Mouse (Mus musculus): ENCODE data around the gene Dcst1. TPM values are rescaled to one million over a fixed set of nuclear protein-coding genes. Genes with fewer than 3 reads are reported as not detected.

The Dcst1 gene
- polyA plus RNA-seq, 1 experiment from 2014 or later, result 1.1 TPM

GRCm38 (mm10) chr3:89384331-89385076 lies 19.5 kb upstream of the Dcst1 start:
- no peak overlapping the region for H3K4me3 ChIP-seq (ENCODE audit: low read length)
- H3K9me3 ChIP-seq (ENCODE audit: control insufficient read depth, low read length), result no peaks in the 10 kb centered on the region
- no peaks in the 10 kb centered on the region for H3K36me3 ChIP-seq (ENCODE audit: control insufficient read depth, insufficient read depth, low read length)
- H3K4me1 ChIP-seq (ENCODE audit: control insufficient read depth, insufficient read depth, low read depth, low read length), result peaks cover 3% of the 10 kb centered on the region; the same call in 1 of the 2 replicates
- 74% methylated on average over 11 of the region's 12 CpGs for WGBS
- H3K27me3 ChIP-seq (replicated peaks; ENCODE audit: control insufficient read depth, insufficient read depth, low read length), result no peaks in the 10 kb centered on the region
- H3K27ac ChIP-seq (ENCODE audit: low read depth, low read length), result no peak overlapping the region
- ATAC-seq, result no peak
- H3K9ac ChIP-seq (ENCODE audit: low read depth, low read length), result no peak overlapping the region; the same call in 1 of the 2 replicates
- H3K4me2 ChIP-seq (ENCODE audit: low read length), result no peak overlapping the region

DNA sequence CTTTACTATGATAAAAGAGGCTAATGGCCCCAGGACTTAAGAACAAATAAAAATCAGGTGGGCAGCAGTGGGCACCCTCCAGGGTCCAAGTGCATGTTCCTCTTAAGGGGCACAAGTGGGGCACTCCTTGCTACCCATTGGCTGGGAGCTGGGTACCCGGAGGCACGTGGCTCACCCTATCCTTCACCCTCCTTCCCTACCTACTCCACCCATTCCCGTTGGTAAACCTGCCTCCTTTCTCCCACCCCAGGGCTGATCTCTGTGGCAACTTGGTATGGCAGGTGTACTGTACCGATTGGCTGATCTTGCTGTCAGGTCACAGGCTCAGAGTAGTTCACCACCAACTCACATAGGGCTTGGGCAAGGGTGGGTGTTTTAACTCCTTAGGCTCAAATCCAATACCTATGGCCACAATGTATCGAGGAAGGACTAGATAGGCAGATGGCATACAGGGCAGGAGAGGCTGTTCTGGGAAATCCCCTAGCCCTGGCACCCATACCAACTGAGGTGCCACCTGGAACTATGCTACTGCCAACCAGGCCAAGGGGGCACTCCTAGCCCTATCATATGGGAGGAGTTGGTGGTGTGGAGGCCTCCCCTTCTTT lies 18.7 kb upstream of the Dcst1 start:
- Histone ChIP-seq H3K9me3 (ENCODE audit: control insufficient read depth, low read length) (no peaks in the 10 kb centered on the region), H3K36me3 (ENCODE audit: control insufficient read depth, insufficient read depth, low read length) (no peaks in the 10 kb centered on the region), H3K4me3 (ENCODE audit: low read length) (no peak overlapping the region), H3K9ac (ENCODE audit: low read depth, low read length) (no peak overlapping the region), H3K27ac (ENCODE audit: low read depth, low read length) (no peak overlapping the region), H3K27me3 (replicated peaks; ENCODE audit: control insufficient read depth, insufficient read depth, low read length) (no peaks in the 10 kb centered on the region), H3K4me1 (ENCODE audit: control insufficient read depth, insufficient read depth, low read depth, low read length) (peaks cover 4% of the 10 kb centered on the region), H3K4me2 (ENCODE audit: low read length) (no peak overlapping the region)
- ATAC-seq, result no peak
- WGBS, result 76% methylated on average over 5 of the region's 5 CpGs

- H3K36me3 ChIP-seq (ENCODE audit: control insufficient read depth, insufficient read depth, low read length), result no peaks in the 10 kb centered on the region
- no peak overlapping the region for H3K4me2 ChIP-seq (ENCODE audit: low read length)
- H3K9me3 ChIP-seq (ENCODE audit: control insufficient read depth, low read length), result no peaks in the 10 kb centered on the region
- no peak overlapping the region for H3K27ac ChIP-seq (ENCODE audit: low read depth, low read length)
- no peak overlapping the region for H3K4me3 ChIP-seq (ENCODE audit: low read length)
- 80% methylated on average over 5 of the region's 5 CpGs for WGBS
- H3K4me1 ChIP-seq (ENCODE audit: control insufficient read depth, insufficient read depth, low read depth, low read length), result peaks cover 12% of the 10 kb centered on the region
- H3K9ac ChIP-seq (ENCODE audit: low read depth, low read length), result no peak overlapping the region
- H3K27me3 ChIP-seq (replicated peaks; ENCODE audit: control insufficient read depth, insufficient read depth, low read length), result no peaks in the 10 kb centered on the region
- no peak for ATAC-seq
Observed at GRCm38 (mm10) chr3:89382950-89383349, 17.9 kb upstream of the Dcst1 start.

DNA sequence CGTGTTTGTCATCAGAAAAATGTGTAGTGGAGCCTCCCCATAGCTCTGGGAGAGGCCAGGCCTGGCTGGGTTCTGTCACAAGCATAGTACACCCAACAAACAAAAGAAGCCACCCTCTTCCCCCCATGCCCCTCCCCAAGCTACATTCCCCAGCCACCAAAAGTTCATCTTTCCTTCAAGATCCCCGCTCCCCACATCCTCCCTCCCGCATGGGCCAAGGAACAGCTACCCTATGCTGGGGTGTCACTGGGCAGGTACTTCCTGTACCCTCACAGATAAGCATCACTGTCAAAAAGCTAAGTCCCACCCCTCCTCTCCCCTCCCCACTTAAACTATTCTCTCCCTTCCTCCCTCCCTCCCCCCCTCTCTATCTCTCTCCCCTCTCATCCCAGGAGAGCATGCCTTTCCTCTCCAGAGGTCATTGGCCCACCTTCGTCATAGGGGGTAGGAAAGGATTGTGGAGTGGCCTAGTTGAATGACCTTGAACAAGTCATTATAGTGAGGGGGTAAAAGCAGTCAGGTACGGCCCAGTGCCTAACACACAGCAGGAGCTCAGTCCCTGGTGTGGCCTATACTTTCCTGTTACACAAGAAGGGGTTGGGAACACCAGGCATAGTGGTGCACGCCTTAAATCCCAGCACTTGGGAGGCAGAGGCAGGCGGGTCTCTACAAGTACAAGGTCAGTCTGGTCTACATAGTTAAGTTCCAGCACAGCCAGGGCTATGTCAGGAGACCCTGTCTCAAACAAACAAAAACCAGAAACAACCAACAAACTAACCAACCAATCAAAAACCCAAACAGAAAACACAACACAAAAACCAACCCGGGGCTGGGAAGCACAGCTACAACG lies 17.2 kb upstream of the Dcst1 start:
- Histone ChIP-seq H3K36me3 (ENCODE audit: control insufficient read depth, insufficient read depth, low read length) (no peaks in the 10 kb centered on the region), H3K9ac (ENCODE audit: low read depth, low read length) (no peak overlapping the region), H3K9me3 (ENCODE audit: control insufficient read depth, low read length) (no peaks in the 10 kb centered on the region), H3K27me3 (replicated peaks; ENCODE audit: control insufficient read depth, insufficient read depth, low read length) (no peaks in the 10 kb centered on the region), H3K4me2 (ENCODE audit: low read length) (no peak overlapping the region), H3K27ac (ENCODE audit: low read depth, low read length) (no peak overlapping the region), H3K4me3 (ENCODE audit: low read length) (no peak overlapping the region), H3K4me1 (ENCODE audit: control insufficient read depth, insufficient read depth, low read depth, low read length) (peaks cover 10% of the 10 kb centered on the region)
- no peak for ATAC-seq
- WGBS, result 91% methylated on average over 9 of the region's 9 CpGs

DNA sequence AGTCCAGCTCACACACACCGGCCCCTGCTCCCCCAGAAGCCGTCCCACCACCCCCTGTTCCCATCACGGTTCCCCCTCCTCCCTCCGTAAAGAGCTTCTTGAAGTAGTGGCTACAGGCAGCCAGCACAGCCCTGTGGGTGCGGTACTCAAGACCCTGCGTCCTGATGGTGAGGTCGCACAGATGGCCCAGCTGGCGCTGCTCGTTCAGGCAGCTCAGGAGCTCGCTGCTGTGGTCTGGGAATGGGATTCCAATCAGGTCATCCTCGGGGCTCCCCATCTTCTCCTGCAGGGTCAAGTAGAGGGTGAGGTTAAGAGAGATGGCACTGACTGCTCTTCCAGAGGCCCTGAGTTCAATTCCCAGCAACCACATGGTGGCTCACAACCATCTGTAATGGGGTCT lies 16.2 kb upstream of the Dcst1 start:
- Histone ChIP-seq H3K9ac (ENCODE audit: low read depth, low read length) (no peak overlapping the region), H3K27me3 (replicated peaks; ENCODE audit: control insufficient read depth, insufficient read depth, low read length) (no peaks in the 10 kb centered on the region), H3K36me3 (ENCODE audit: control insufficient read depth, insufficient read depth, low read length) (no peaks in the 10 kb centered on the region), H3K4me1 (ENCODE audit: control insufficient read depth, insufficient read depth, low read depth, low read length) (peaks cover 10% of the 10 kb centered on the region), H3K27ac (ENCODE audit: low read depth, low read length) (no peak overlapping the region), H3K4me2 (ENCODE audit: low read length) (no peak overlapping the region), H3K9me3 (ENCODE audit: control insufficient read depth, low read length) (no peaks in the 10 kb centered on the region), H3K4me3 (ENCODE audit: low read length) (no peak overlapping the region)
- 74% methylated on average over 10 of the region's 11 CpGs for WGBS
- no peak for ATAC-seq

- no peak overlapping the region for H3K27ac ChIP-seq (ENCODE audit: low read depth, low read length)
- no peaks in the 10 kb centered on the region for H3K36me3 ChIP-seq (ENCODE audit: control insufficient read depth, insufficient read depth, low read length)
- H3K9ac ChIP-seq (ENCODE audit: low read depth, low read length), result no peak overlapping the region
- H3K4me3 ChIP-seq (ENCODE audit: low read length), result no peak overlapping the region
- peaks cover 10% of the 10 kb centered on the region for H3K4me1 ChIP-seq (ENCODE audit: control insufficient read depth, insufficient read depth, low read depth, low read length)
- no peak overlapping the region for H3K4me2 ChIP-seq (ENCODE audit: low read length)
- H3K27me3 ChIP-seq (replicated peaks; ENCODE audit: control insufficient read depth, insufficient read depth, low read length), result no peaks in the 10 kb centered on the region
- H3K9me3 ChIP-seq (ENCODE audit: control insufficient read depth, low read length), result no peaks in the 10 kb centered on the region
- no peak for ATAC-seq
- WGBS, result 96% methylated on average over 18 of the region's 18 CpGs
Observed at GRCm38 (mm10) chr3:89380711-89381110, 15.7 kb upstream of the Dcst1 start.

- 93% methylated on average over 14 of the region's 14 CpGs for WGBS
Observed at GRCm38 (mm10) chr3:89380291-89380690, 15.2 kb upstream of the Dcst1 start.

GRCm38 (mm10) chr3:89379388-89380131 lies 14.5 kb upstream of the Dcst1 start:
- H3K9me3 ChIP-seq (ENCODE audit: control insufficient read depth, low read length), result no peaks in the 10 kb centered on the region
- H3K4me2 ChIP-seq (ENCODE audit: low read length), result no peak overlapping the region
- H3K9ac ChIP-seq (ENCODE audit: low read depth, low read length), result no peak overlapping the region
- no peak overlapping the region for H3K4me3 ChIP-seq (ENCODE audit: low read length)
- 85% methylated on average over 31 of the region's 31 CpGs for WGBS
- ATAC-seq, result no peak
- H3K36me3 ChIP-seq (ENCODE audit: control insufficient read depth, insufficient read depth, low read length), result no peaks in the 10 kb centered on the region
- peaks cover 10% of the 10 kb centered on the region for H3K4me1 ChIP-seq (ENCODE audit: control insufficient read depth, insufficient read depth, low read depth, low read length)
- H3K27me3 ChIP-seq (replicated peaks; ENCODE audit: control insufficient read depth, insufficient read depth, low read length), result no peaks in the 10 kb centered on the region
- no peak overlapping the region for H3K27ac ChIP-seq (ENCODE audit: low read depth, low read length)

More at GRCm38 (mm10) chr3:89380291-89380690, 15.2 kb upstream of the Dcst1 start:
- H3K9ac ChIP-seq (ENCODE audit: low read depth, low read length), result no peak overlapping the region
- no peak overlapping the region for H3K4me2 ChIP-seq (ENCODE audit: low read length)
- H3K4me1 ChIP-seq (ENCODE audit: control insufficient read depth, insufficient read depth, low read depth, low read length), result peaks cover 10% of the 10 kb centered on the region
- ATAC-seq, result no peak
- no peak overlapping the region for H3K4me3 ChIP-seq (ENCODE audit: low read length)
- H3K27me3 ChIP-seq (replicated peaks; ENCODE audit: control insufficient read depth, insufficient read depth, low read length), result no peaks in the 10 kb centered on the region
- no peak overlapping the region for H3K27ac ChIP-seq (ENCODE audit: low read depth, low read length)
- H3K36me3 ChIP-seq (ENCODE audit: control insufficient read depth, insufficient read depth, low read length), result no peaks in the 10 kb centered on the region
- H3K9me3 ChIP-seq (ENCODE audit: control insufficient read depth, low read length), result no peaks in the 10 kb centered on the region

Measured in hindbrain, embryonic 16.5 days (tissue).